Mouse (Mus musculus): ENCODE data around the gene Pla2g3. TPM values are rescaled to one million over a fixed set of nuclear protein-coding genes. Genes with fewer than 3 reads are reported as not detected.

Pla2g3 gene
- polyA plus RNA-seq, 1 experiment from 2014 or later, result 0.44 TPM

GRCm38 (mm10) chr11:3475489-3475888 is 12.6 kb upstream of the Pla2g3 start:
- Histone ChIP-seq H3K4me3 (ENCODE audit: low read depth, low read length) (no peak overlapping the region), H3K4me2 (ENCODE audit: low read length) (no peak overlapping the region), H3K36me3 (ENCODE audit: control insufficient read depth, insufficient read depth, low read length) (no peaks in the 10 kb centered on the region), H3K27me3 (replicated peaks; ENCODE audit: control insufficient read depth, insufficient read depth, low read length) (no peaks in the 10 kb centered on the region), H3K9ac (ENCODE audit: low read length) (no peak overlapping the region), H3K9me3 (replicated peaks; ENCODE audit: control insufficient read depth, low read length) (no peaks in the 10 kb centered on the region), H3K4me1 (ENCODE audit: control insufficient read depth, insufficient read depth, low read length) (no peaks in the 10 kb centered on the region), H3K27ac (ENCODE audit: low read depth, low read length) (no peak overlapping the region)
- DNase-seq (ENCODE audit: low spot score) (no peak), ATAC-seq (no peak)

DNA sequence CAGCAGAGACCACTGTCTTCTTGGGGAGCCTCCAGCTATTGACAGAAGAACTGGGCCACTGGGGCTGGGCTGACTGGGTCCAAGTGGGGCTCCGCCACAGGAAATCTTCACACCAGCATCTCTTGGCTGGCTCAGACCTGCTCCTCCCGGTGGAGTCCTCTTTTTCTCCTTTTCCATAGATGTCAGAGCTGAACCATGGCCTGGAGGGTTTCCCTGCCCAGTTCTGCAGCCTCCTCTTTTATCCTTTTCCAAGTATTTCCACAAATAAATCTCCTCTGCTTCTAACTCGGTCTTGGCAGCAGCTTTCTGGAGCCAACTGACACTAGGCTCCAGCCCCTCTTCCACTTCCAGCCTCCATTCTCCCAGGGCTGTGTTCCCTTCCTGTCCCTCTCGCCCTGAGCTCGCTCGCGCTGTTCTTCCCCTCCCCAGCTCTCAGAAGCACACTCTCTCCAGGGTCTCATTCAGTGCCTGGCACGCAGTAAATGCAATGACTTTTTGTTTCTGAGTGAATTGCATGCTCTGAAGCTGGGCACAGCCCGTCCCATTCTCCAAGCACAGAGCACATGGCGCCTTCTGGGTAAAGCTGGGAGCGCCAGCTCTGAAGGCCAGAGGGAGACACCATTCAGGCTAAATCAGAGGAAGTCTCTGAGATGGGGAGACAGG is 4.0 kb upstream of the Pla2g3 start:
- no peak overlapping the region for H3K4me3 ChIP-seq (ENCODE audit: low read depth, low read length)
- H3K27me3 ChIP-seq (replicated peaks; ENCODE audit: control insufficient read depth, insufficient read depth, low read length), result no peaks in the 10 kb centered on the region
- H3K27ac ChIP-seq (ENCODE audit: low read depth, low read length), result no peak overlapping the region
- no peaks in the 10 kb centered on the region for H3K9me3 ChIP-seq (replicated peaks; ENCODE audit: control insufficient read depth, low read length)
- 53% methylated on average over 11 of the region's 11 CpGs for WGBS
- H3K4me1 ChIP-seq (ENCODE audit: control insufficient read depth, insufficient read depth, low read length), result no peaks in the 10 kb centered on the region
- no peaks in the 10 kb centered on the region for H3K36me3 ChIP-seq (ENCODE audit: control insufficient read depth, insufficient read depth, low read length)
- ATAC-seq, result no peak
- no peak overlapping the region for H3K4me2 ChIP-seq (ENCODE audit: low read length)
- no peak overlapping the region for H3K9ac ChIP-seq (ENCODE audit: low read length)
- DNase-seq (ENCODE audit: low spot score), result peak; percentile 3

DNA sequence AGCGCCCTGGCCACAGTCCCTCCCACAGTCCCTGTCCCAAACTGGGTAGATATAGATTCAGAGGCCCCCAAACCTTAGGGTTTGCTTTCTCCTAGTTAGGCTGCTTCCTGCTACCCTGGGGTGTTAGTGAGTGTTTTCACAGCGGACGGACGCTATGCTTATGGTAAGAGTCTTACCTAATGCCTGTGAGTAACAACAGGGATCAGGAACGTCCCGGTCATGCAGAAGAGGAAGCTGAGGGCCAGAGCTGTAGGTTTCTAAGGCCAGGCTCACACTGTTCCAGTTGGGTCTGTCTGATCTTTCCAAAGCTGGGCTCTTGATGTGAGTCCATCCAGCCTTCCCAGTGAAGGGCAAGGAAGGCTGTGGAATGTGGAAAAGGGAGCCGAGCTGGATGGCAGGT is 1.7 kb upstream of the Pla2g3 start:
- Histone ChIP-seq H3K36me3 (ENCODE audit: control insufficient read depth, insufficient read depth, low read length) (no peaks in the 10 kb centered on the region), H3K4me2 (ENCODE audit: low read length) (no peak overlapping the region), H3K27me3 (replicated peaks; ENCODE audit: control insufficient read depth, insufficient read depth, low read length) (no peaks in the 10 kb centered on the region), H3K4me1 (ENCODE audit: control insufficient read depth, insufficient read depth, low read length) (no peaks in the 10 kb centered on the region), H3K9me3 (replicated peaks; ENCODE audit: control insufficient read depth, low read length) (no peaks in the 10 kb centered on the region), H3K9ac (ENCODE audit: low read length) (no peak overlapping the region), H3K27ac (ENCODE audit: low read depth, low read length) (no peak overlapping the region), H3K4me3 (ENCODE audit: low read depth, low read length) (no peak overlapping the region)
- DNase-seq (ENCODE audit: low spot score), result no peak
- WGBS, result 76% methylated on average over 7 of the region's 7 CpGs
- no peak for ATAC-seq

DNA sequence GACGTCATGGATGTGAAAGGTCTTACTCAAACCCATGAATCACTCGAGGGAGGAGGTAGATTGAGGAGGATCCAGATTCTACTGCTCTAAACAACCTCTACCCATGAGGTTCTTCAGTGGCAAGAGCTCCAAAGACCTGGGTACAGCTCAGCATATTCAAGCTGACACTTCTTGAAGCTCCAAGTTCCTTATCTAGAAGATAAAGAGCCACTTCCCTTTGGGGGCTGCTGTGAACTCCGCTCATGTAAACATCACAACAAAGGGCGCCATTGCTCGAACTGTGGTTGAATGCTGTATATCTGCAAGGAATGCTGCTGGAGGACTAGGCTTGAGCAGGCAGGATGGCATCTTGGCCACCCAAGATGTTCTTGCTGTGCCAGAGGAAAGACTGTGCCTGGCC is 952 bp downstream of the Pla2g3 start:
- Histone ChIP-seq H3K9me3 (replicated peaks; ENCODE audit: control insufficient read depth, low read length) (no peaks in the 10 kb centered on the region), H3K36me3 (ENCODE audit: control insufficient read depth, insufficient read depth, low read length) (no peaks in the 10 kb centered on the region), H3K4me3 (ENCODE audit: low read depth, low read length) (no peak overlapping the region), H3K9ac (ENCODE audit: low read length) (no peak overlapping the region), H3K27ac (ENCODE audit: low read depth, low read length) (no peak overlapping the region), H3K4me1 (ENCODE audit: control insufficient read depth, insufficient read depth, low read length) (no peaks in the 10 kb centered on the region), H3K27me3 (replicated peaks; ENCODE audit: control insufficient read depth, insufficient read depth, low read length) (no peaks in the 10 kb centered on the region), H3K4me2 (ENCODE audit: low read length) (no peak overlapping the region)
- 84% methylated on average over 5 of the region's 5 CpGs for WGBS
- DNase-seq (ENCODE audit: low spot score) (no peak), ATAC-seq (no peak)

DNA sequence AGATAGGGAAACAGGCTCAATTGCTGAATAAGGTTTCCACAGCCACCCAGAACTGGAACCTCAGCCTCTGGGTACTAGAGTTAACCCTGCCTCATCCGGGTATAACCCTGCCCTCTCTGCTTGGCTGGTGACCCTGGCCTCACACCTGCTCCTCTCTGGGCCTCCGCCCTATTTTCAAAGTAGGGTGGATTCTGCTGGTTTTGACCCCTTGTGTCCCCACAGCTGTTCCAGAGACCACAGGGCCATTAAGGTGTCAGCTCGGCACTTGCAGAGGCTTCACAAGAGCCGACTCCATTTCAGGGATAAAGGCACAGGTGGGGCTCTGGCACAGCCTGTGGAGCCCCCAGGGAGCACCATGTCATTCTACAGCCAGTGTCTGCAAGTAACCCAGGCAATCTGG is 4.7 kb downstream of the Pla2g3 start:
- no peak overlapping the region for H3K4me3 ChIP-seq (ENCODE audit: low read depth, low read length)
- H3K9ac ChIP-seq (ENCODE audit: low read length), result no peak overlapping the region
- no peak overlapping the region for H3K4me2 ChIP-seq (ENCODE audit: low read length)
- no peak for DNase-seq (ENCODE audit: low spot score)
- no peak for ATAC-seq
- H3K36me3 ChIP-seq (ENCODE audit: control insufficient read depth, insufficient read depth, low read length), result no peaks in the 10 kb centered on the region
- H3K27ac ChIP-seq (ENCODE audit: low read depth, low read length), result no peak overlapping the region
- no peaks in the 10 kb centered on the region for H3K9me3 ChIP-seq (replicated peaks; ENCODE audit: control insufficient read depth, low read length)
- WGBS, result 81% methylated on average over 4 of the region's 4 CpGs
- no peaks in the 10 kb centered on the region for H3K4me1 ChIP-seq (ENCODE audit: control insufficient read depth, insufficient read depth, low read length)
- no peaks in the 10 kb centered on the region for H3K27me3 ChIP-seq (replicated peaks; ENCODE audit: control insufficient read depth, insufficient read depth, low read length)

DNA sequence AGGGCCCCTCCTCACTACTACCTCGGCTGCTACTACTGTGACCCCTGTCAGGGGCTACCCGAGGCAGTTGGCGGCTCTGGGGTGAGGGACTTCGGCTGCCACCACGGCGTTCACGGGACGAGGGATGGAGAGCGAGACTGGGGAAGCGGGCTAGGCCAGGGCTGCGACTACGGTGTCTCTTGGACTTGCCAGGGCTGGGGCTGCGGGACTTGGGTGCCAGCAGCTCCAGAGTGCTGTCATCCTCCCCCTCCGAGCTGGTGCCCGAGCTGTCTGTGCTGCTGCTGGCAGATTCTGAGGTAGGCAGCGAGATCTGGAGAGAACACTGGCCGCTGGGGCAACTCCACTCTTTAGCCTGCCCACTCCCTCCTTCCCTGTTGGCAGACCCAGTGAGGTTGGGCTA is 6.8 kb downstream of the Pla2g3 start:
- no peaks in the 10 kb centered on the region for H3K9me3 ChIP-seq (replicated peaks; ENCODE audit: control insufficient read depth, low read length)
- no peak overlapping the region for H3K9ac ChIP-seq (ENCODE audit: low read length)
- H3K4me1 ChIP-seq (ENCODE audit: control insufficient read depth, insufficient read depth, low read length), result no peaks in the 10 kb centered on the region
- H3K36me3 ChIP-seq (ENCODE audit: control insufficient read depth, insufficient read depth, low read length), result no peaks in the 10 kb centered on the region
- H3K27me3 ChIP-seq (replicated peaks; ENCODE audit: control insufficient read depth, insufficient read depth, low read length), result no peaks in the 10 kb centered on the region
- 83% methylated on average over 17 of the region's 17 CpGs for WGBS
- ATAC-seq (no peak), DNase-seq (ENCODE audit: low spot score) (no peak)
- H3K4me3 ChIP-seq (ENCODE audit: low read depth, low read length), result no peak overlapping the region
- no peak overlapping the region for H3K27ac ChIP-seq (ENCODE audit: low read depth, low read length)
- no peak overlapping the region for H3K4me2 ChIP-seq (ENCODE audit: low read length)

GRCm38 (mm10) chr11:3495496-3495895 is 7.4 kb downstream of the Pla2g3 start:
- ATAC-seq, result no peak
- Histone ChIP-seq H3K27me3 (replicated peaks; ENCODE audit: control insufficient read depth, insufficient read depth, low read length) (no peaks in the 10 kb centered on the region), H3K27ac (ENCODE audit: low read depth, low read length) (no peak overlapping the region), H3K9ac (ENCODE audit: low read length) (no peak overlapping the region), H3K36me3 (ENCODE audit: control insufficient read depth, insufficient read depth, low read length) (no peaks in the 10 kb centered on the region), H3K4me2 (ENCODE audit: low read length) (no peak overlapping the region), H3K4me1 (ENCODE audit: control insufficient read depth, insufficient read depth, low read length) (no peaks in the 10 kb centered on the region), H3K9me3 (replicated peaks; ENCODE audit: control insufficient read depth, low read length) (no peaks in the 10 kb centered on the region), H3K4me3 (ENCODE audit: low read depth, low read length) (no peak overlapping the region)
- 95% methylated on average over 14 of the region's 14 CpGs for WGBS
- no peak for DNase-seq (ENCODE audit: low spot score)

- 69% methylated on average over 5 of the region's 5 CpGs for WGBS
- H3K27me3 ChIP-seq (replicated peaks; ENCODE audit: control insufficient read depth, insufficient read depth, low read length), result no peaks in the 10 kb centered on the region
- H3K9me3 ChIP-seq (replicated peaks; ENCODE audit: control insufficient read depth, low read length), result no peaks in the 10 kb centered on the region
- no peak overlapping the region for H3K27ac ChIP-seq (ENCODE audit: low read depth, low read length)
- no peaks in the 10 kb centered on the region for H3K4me1 ChIP-seq (ENCODE audit: control insufficient read depth, insufficient read depth, low read length)
- no peak overlapping the region for H3K4me3 ChIP-seq (ENCODE audit: low read depth, low read length)
- no peaks in the 10 kb centered on the region for H3K36me3 ChIP-seq (ENCODE audit: control insufficient read depth, insufficient read depth, low read length)
- ATAC-seq, result no peak
- H3K4me2 ChIP-seq (ENCODE audit: low read length), result no peak overlapping the region
- no peak overlapping the region for H3K9ac ChIP-seq (ENCODE audit: low read length)
- DNase-seq (ENCODE audit: low spot score), result no peak
Observed at GRCm38 (mm10) chr11:3496756-3497155, 8.7 kb downstream of the Pla2g3 start.

DNA sequence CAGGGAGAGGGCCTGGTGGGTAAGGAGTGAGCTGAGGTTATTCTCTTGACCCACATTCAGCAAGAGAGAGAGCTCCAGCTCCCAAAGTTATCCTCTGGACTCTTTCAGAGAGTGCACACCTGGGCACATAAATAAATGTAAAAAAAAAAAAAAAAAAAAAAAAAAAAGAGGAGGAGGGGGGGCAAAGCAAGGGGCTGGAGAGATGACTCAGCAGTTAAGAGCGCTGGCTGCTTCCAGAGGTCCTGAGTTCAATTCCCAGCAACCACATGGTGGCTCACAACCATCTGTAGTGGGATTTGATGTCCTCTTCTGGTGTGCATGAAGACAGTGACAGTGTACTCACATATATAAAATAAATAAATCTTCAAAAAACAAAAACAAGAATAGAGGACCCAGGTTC is 9.2 kb downstream of the Pla2g3 start:
- no peak overlapping the region for H3K27ac ChIP-seq (ENCODE audit: low read depth, low read length)
- DNase-seq (ENCODE audit: low spot score), result no peak
- no peaks in the 10 kb centered on the region for H3K27me3 ChIP-seq (replicated peaks; ENCODE audit: control insufficient read depth, insufficient read depth, low read length)
- 100% methylated on average over 1 of the region's 1 CpGs for WGBS
- no peaks in the 10 kb centered on the region for H3K36me3 ChIP-seq (ENCODE audit: control insufficient read depth, insufficient read depth, low read length)
- no peaks in the 10 kb centered on the region for H3K9me3 ChIP-seq (replicated peaks; ENCODE audit: control insufficient read depth, low read length)
- no peaks in the 10 kb centered on the region for H3K4me1 ChIP-seq (ENCODE audit: control insufficient read depth, insufficient read depth, low read length)
- H3K9ac ChIP-seq (ENCODE audit: low read length), result no peak overlapping the region
- H3K4me3 ChIP-seq (ENCODE audit: low read depth, low read length), result no peak overlapping the region
- ATAC-seq, result no peak
- H3K4me2 ChIP-seq (ENCODE audit: low read length), result no peak overlapping the region
